Mouse (Mus musculus) hindbrain, embryonic 11.5 days (tissue): ENCODE measurements at regions not wholly inside any gene's neighbourhood (a gene's known extent, or its start where the extent isn't known, plus 50 kb on each side); places are given as distances from the start of the nearest gene placed in this dataset.

Source experiments
- ATAC-seq: fragments of 200-750 bp; cut with Nextera tagmentation; 2 replicates; pipeline ENCODE4 v1.8.0; 2017; ENCODE audit warnings: mild to moderate bottlenecking, moderate TSS enrichment, moderate library complexity; ENCODE audit not compliant: low FRiP score
- DNase-seq: peaks from one replicate; pipeline ENCODE4 v3.0.0-alpha.2; 2015; ENCODE audit warnings: low spot score
- H3K27ac ChIP-seq: fragments of 300-500 bp; sonication (generic); 2 replicates; pipeline ENCODE4 v1.5.1; 2014; ENCODE audit warnings: mild to moderate bottlenecking, low read depth, low read length
- H3K27me3 ChIP-seq: fragments of 300-500 bp; sonication (generic); 2 replicates; pipeline ENCODE4 v1.6.1; 2014; ENCODE audit warnings: mild to moderate bottlenecking, low read length, moderate library complexity, mixed read lengths; ENCODE audit not compliant: control insufficient read depth, insufficient read depth
- H3K36me3 ChIP-seq: fragments of 300-500 bp; sonication (generic); 2 replicates; pipeline ENCODE4 v1.6.1; 2014; ENCODE audit warnings: mild to moderate bottlenecking, low read length, moderate library complexity, mixed read lengths; ENCODE audit not compliant: control insufficient read depth, insufficient read depth
- H3K4me1 ChIP-seq: fragments of 300-500 bp; sonication (generic); replicated peaks from 2 replicates; pipeline ENCODE4 v1.6.1; 2014; ENCODE audit warnings: low read length, mixed read lengths; ENCODE audit not compliant: control insufficient read depth, insufficient read depth
- H3K4me2 ChIP-seq: fragments of 300-500 bp; sonication (generic); replicated peaks from 2 replicates; pipeline ENCODE4 v1.6.1; 2014; ENCODE audit warnings: mild to moderate bottlenecking, low read depth, low read length
- H3K4me3 ChIP-seq: fragments of 300-500 bp; sonication (generic); 2 replicates; pipeline ENCODE4 v1.5.1; 2014; ENCODE audit warnings: low read depth, low read length
- H3K9ac ChIP-seq: fragments of 300-500 bp; sonication (generic); 2 replicates; pipeline ENCODE4 v1.6.1; 2014; ENCODE audit warnings: low read depth, low read length
- H3K9me3 ChIP-seq: fragments of 300-500 bp; sonication (generic); 2 replicates; pipeline ENCODE4 v1.6.1; 2016; ENCODE audit warnings: low read length; ENCODE audit not compliant: control insufficient read depth
- WGBS: fragments of 180-500 bp; shearing (Covaris S2); extraction: QIAGEN DNeasy Blood & Tissue Kit; methylation state at CpG from one replicate; pipeline ENCODE4 v1.1.7; 2014; 5-methylcytosine and 5-hydroxymethylcytosine counted together

GRCm38 (mm10) chr5:54238646-54239167, 240.4 kb downstream of the Stim2 start:
- DNase-seq (no peak), ATAC-seq (no peak)

GRCm38 (mm10) chr5:54239586-54239985, 241.3 kb downstream of the Stim2 start:
- no peaks in the 10 kb centered on the region for H3K36me3 ChIP-seq
- DNase-seq (no peak), ATAC-seq (no peak)
- no peak overlapping the region for H3K27ac ChIP-seq
- H3K27me3 ChIP-seq, result no peaks in the 10 kb centered on the region
- H3K9ac ChIP-seq, result no peak overlapping the region
- no peak overlapping the region for H3K4me2 ChIP-seq
- no peaks in the 10 kb centered on the region for H3K9me3 ChIP-seq
- H3K4me3 ChIP-seq, result no peak overlapping the region
- no peaks in the 10 kb centered on the region for H3K4me1 ChIP-seq
- 81% methylated on average over 3 of the region's 3 CpGs for WGBS

More at GRCm38 (mm10) chr5:54238646-54239167, 240.4 kb downstream of the Stim2 start:
- Histone ChIP-seq H3K27ac (no peak overlapping the region), H3K9ac (no peak overlapping the region), H3K9me3 (no peaks in the 10 kb centered on the region), H3K27me3 (no peaks in the 10 kb centered on the region), H3K36me3 (no peaks in the 10 kb centered on the region), H3K4me1 (no peaks in the 10 kb centered on the region), H3K4me2 (no peak overlapping the region), H3K4me3 (no peak overlapping the region)
- 76% methylated on average over 3 of the region's 3 CpGs for WGBS

DNA sequence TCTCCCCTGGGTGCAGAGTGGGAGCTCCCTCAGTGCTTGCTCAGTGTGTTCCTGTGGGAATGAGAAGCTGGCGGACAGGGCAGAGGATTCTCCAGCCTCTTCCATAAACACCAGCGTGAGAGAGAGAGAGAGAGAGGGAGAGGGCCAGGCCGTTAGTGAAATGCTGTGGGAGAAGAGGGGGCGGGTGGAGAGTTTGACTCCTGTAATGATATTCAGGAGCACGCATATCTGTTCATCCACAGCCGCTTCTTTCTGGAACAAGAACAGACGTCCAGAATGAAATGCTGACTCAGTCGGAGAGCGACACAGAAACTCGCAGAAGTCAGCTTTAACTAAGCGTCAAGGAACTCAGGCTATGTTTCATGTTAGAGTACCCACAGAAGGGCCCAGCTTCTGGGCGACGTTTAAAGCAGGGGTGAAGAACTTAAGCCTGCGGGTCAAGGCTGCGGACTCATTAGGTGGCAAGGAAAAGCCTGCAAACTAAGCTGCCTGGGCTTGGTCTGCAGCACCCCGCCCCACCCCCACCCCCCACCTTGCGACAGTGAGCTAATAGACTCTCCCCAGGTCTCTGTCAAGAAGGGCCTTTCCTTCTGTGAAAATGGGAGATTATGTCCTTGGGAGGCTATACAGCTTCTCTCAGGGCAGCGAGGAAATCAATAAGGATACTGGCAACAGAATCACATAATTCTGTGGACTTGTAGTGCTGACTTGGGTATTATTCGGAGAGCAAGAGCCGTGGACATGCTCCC, 243.0 kb downstream of the Stim2 start:
- H3K4me1 ChIP-seq, result no peaks in the 10 kb centered on the region
- no peaks in the 10 kb centered on the region for H3K36me3 ChIP-seq
- WGBS, result 48% methylated on average over 20 of the region's 20 CpGs
- no peak for DNase-seq
- no peak overlapping the region for H3K27ac ChIP-seq
- H3K9ac ChIP-seq, result no peak overlapping the region
- H3K9me3 ChIP-seq, result no peaks in the 10 kb centered on the region
- H3K4me2 ChIP-seq, result no peak overlapping the region
- H3K27me3 ChIP-seq, result no peaks in the 10 kb centered on the region
- no peak overlapping the region for H3K4me3 ChIP-seq
- no peak for ATAC-seq

DNA sequence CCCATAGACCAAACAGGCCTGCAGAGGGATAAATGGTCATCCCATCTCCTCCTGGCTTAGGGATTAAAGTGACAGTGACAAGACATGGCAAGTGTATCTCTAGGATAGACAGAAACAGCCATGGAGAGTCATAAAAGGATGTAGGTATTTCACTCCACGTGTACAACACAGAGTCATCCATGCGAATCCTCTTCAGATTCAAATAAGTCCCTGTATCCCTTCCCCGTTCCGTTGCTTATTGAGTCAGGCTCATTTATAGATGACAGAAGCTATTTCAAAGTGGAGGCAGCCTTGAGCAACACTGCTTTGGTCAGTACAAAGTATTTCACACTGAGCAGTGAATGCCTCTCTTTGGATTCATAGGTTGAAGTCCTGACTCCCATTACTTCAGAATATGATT, 243.8 kb downstream of the Stim2 start:
- no peak overlapping the region for H3K4me2 ChIP-seq
- H3K27ac ChIP-seq, result no peak overlapping the region
- no peak overlapping the region for H3K9ac ChIP-seq
- H3K27me3 ChIP-seq, result no peaks in the 10 kb centered on the region
- H3K4me3 ChIP-seq, result no peak overlapping the region
- ATAC-seq (no peak), DNase-seq (no peak)
- no peaks in the 10 kb centered on the region for H3K36me3 ChIP-seq
- WGBS, result 83% methylated on average over 4 of the region's 4 CpGs
- no peaks in the 10 kb centered on the region for H3K9me3 ChIP-seq
- no peaks in the 10 kb centered on the region for H3K4me1 ChIP-seq

DNA sequence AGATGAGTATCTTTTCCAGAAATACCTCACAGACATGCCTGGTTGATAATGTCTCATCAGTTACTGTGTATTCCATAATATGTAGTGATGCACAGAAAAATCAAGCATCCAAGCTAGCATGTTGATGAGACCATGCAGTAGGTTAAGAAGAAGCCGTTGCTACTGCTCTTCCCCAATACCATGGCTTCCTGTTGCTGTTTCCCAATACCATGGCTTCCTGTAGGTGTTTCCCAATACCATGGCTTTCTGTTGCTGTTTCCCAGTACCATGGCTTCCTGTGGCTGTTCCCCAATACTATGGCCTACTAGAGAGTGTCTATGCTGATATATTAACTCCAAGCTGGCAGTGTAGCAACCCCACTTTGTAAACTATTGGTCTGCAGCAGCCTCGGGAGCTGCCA, 253.7 kb downstream of the Stim2 start:
- 93% methylated on average over 2 of the region's 2 CpGs for WGBS
- Histone ChIP-seq H3K36me3 (no peaks in the 10 kb centered on the region), H3K27ac (no peak overlapping the region), H3K4me1 (no peaks in the 10 kb centered on the region), H3K4me3 (no peak overlapping the region), H3K4me2 (no peak overlapping the region), H3K9ac (no peak overlapping the region), H3K27me3 (no peaks in the 10 kb centered on the region), H3K9me3 (no peaks in the 10 kb centered on the region)
- DNase-seq (no peak), ATAC-seq (no peak)

- H3K36me3 ChIP-seq, result no peaks in the 10 kb centered on the region
- peak; percentile 30 for DNase-seq
- no peak overlapping the region for H3K27ac ChIP-seq
- H3K9me3 ChIP-seq, result no peaks in the 10 kb centered on the region
- no peaks in the 10 kb centered on the region for H3K4me1 ChIP-seq
- H3K4me3 ChIP-seq, result no peak overlapping the region
- 52% methylated on average over 7 of the region's 7 CpGs for WGBS
- peak; percentile 52 for ATAC-seq
- H3K4me2 ChIP-seq, result no peak overlapping the region
- H3K9ac ChIP-seq, result no peak overlapping the region
- no peaks in the 10 kb centered on the region for H3K27me3 ChIP-seq
Observed at GRCm38 (mm10) chr5:54254005-54254404, 255.7 kb downstream of the Stim2 start.

DNA sequence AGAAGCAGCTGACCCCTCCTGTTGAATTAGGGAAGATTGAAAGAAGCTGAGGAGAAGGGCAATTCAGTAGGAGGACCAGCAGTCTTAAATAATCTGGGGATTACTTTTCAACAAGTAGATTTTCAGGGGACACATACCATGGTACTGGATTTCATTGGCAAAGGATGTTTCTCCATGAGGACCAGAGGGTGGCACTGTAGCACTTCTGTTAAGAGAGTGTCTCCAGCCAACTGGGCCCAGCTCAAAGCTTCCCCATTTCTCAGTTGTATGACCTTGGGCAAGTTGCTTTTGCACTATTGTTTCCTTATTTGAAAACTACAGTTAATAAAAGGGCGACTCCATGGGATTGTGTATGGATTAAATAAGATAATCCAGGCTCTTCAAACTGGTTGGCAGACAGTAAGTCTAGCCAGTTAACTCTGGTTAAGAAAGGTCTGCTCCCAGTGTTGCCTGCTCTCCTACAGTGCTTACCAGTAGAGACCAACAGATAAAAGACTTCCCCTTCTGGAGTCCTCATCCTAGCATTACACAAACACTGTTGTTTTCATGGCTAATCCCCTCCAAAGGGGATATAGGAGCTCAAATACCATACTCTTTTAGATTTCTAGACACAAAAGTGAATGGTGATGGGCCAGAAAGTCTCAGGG, 259.9 kb downstream of the Stim2 start:
- DNase-seq (peak; percentile 59), ATAC-seq (peak; percentile 68; the same call in 1 of the 2 replicates)
- Histone ChIP-seq H3K4me1 (no peaks in the 10 kb centered on the region), H3K36me3 (no peaks in the 10 kb centered on the region), H3K9ac (no peak overlapping the region), H3K27me3 (no peaks in the 10 kb centered on the region), H3K4me3 (no peak overlapping the region), H3K9me3 (no peaks in the 10 kb centered on the region), H3K4me2 (no peak overlapping the region), H3K27ac (no peak overlapping the region)
- 33% methylated on average over 1 of the region's 1 CpGs for WGBS

DNA sequence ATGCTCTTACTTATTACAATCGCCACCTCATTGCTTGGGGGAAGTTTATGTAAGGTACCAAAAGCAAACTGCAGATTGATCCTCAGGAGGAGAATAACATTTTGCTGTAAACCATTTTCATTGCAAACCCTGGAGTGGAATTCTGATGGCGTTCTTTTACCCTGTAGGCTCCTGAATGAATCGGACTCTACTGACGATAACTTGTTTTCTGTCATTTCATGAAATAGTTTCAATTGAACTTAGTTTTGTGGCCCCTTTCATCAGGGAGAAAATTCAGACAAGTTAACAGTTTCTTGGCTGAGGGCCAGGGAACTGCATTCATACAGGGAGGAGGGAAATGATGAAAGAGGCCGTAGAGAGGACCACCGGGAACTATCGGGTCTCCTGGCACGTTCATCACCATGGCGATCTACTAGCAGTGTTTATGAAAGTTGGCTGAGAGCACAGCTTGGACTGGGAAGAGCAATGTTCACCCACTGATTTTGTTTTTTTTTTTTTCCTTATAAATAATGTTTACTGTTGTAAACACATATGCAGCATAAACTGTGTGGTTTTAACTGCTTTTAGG, 266.7 kb downstream of the Stim2 start:
- no peaks in the 10 kb centered on the region for H3K27me3 ChIP-seq
- no peaks in the 10 kb centered on the region for H3K4me1 ChIP-seq
- 53% methylated on average over 9 of the region's 9 CpGs for WGBS
- H3K9ac ChIP-seq, result no peak overlapping the region
- no peak overlapping the region for H3K27ac ChIP-seq
- no peak overlapping the region for H3K4me2 ChIP-seq
- peak; percentile 67; the same call in 1 of the 2 replicates for ATAC-seq
- peak; percentile 58 for DNase-seq
- H3K4me3 ChIP-seq, result no peak overlapping the region
- no peaks in the 10 kb centered on the region for H3K36me3 ChIP-seq
- H3K9me3 ChIP-seq, result no peaks in the 10 kb centered on the region
